Mouse (Mus musculus): ENCODE data around the gene Nupr1.

GRCm38 (mm10) chr7:126629915-126630314 lies 746 bp downstream of the Nupr1 start:
- TF ChIP-seq POU5F1 (IDR thresholded peaks at IDR 0.05; ENCODE audit: borderline replicate concordance, low read length) (no peak), CTCF (conservative IDR thresholded peaks at IDR 0.05; ENCODE audit: low read length) (no peak)
